Mouse (Mus musculus) forebrain, embryonic 11.5 days (tissue): Measurements from ENCODE around the gene Furin. TPM values are rescaled to one million over a fixed set of nuclear protein-coding genes. Genes with fewer than 3 reads are reported as not detected.

ENCODE experiments used
- ATAC-seq: fragments of 200-750 bp; cut with Nextera tagmentation; replicated peaks from 2 replicates; pipeline ENCODE4 v1.8.0; 2017; ENCODE audit warnings: moderate TSS enrichment; ENCODE audit not compliant: low FRiP score
- DNase-seq: peaks from one replicate; pipeline ENCODE4 v3.0.0-alpha.2; 2017; ENCODE audit warnings: low spot score
- H3K27ac ChIP-seq: fragments of 300-500 bp; sonication (generic); 2 replicates; pipeline ENCODE4 v1.5.1; 2014; ENCODE audit warnings: low read depth, low read length
- H3K27me3 ChIP-seq: fragments of 300-500 bp; sonication (generic); 2 replicates; pipeline ENCODE4 v1.6.1; 2014; ENCODE audit warnings: mild to moderate bottlenecking, low read length, mixed read lengths; ENCODE audit not compliant: control insufficient read depth, insufficient read depth
- H3K36me3 ChIP-seq: fragments of 300-500 bp; sonication (generic); 2 replicates; pipeline ENCODE4 v1.6.1; 2014; ENCODE audit warnings: mild to moderate bottlenecking, low read length, moderate library complexity, mixed read lengths; ENCODE audit not compliant: control insufficient read depth, insufficient read depth
- H3K4me1 ChIP-seq: fragments of 300-500 bp; sonication (generic); replicated peaks from 2 replicates; pipeline ENCODE4 v1.6.1; 2014; ENCODE audit warnings: low read length, mixed read lengths; ENCODE audit not compliant: control insufficient read depth, insufficient read depth
- H3K4me2 ChIP-seq: fragments of 300-500 bp; sonication (generic); 2 replicates; pipeline ENCODE4 v1.6.1; 2014; ENCODE audit warnings: low read depth, mild to moderate bottlenecking, low read length, moderate library complexity, mixed read lengths; ENCODE audit not compliant: severe bottlenecking
- H3K4me3 ChIP-seq: fragments of 300-500 bp; sonication (generic); 2 replicates; pipeline ENCODE4 v1.5.1; 2014; ENCODE audit warnings: low read depth, low read length
- H3K9ac ChIP-seq: fragments of 300-500 bp; sonication (generic); 2 replicates; pipeline ENCODE4 v1.6.1; 2014; ENCODE audit warnings: low read length
- H3K9me3 ChIP-seq: fragments of 300-500 bp; sonication (generic); 2 replicates; pipeline ENCODE4 v1.6.1; 2016; ENCODE audit warnings: low read length, mixed read lengths; ENCODE audit not compliant: control insufficient read depth
- WGBS: fragments of 180-500 bp; shearing (Covaris S2); extraction: QIAGEN DNeasy Blood & Tissue Kit; methylation state at CpG from one replicate; pipeline ENCODE4 v1.1.7; 2014; 5-methylcytosine and 5-hydroxymethylcytosine counted together
- polyA plus RNA-seq: library from polyadenylated mRNA; unstranded; fragments of >200 nt; fragmentation: Nextera tagmentation; extraction: Ambion mirVana; gene quantifications from 2 replicates; pipeline ENCODE4 v1.2.1, GENCODE M21; 2014

Furin gene
- polyA plus RNA-seq, 1 experiment from 2014 or later, result 6.0 TPM

- 94% methylated on average over 8 of the region's 8 CpGs for WGBS
- no peak for ATAC-seq
Measured at GRCm38 (mm10) chr7:80447336-80447735, 42.1 kb upstream of the Furin start.

GRCm38 (mm10) chr7:80446221-80446878 lies 41.1 kb upstream of the Furin start:
- DNase-seq (no peak), ATAC-seq (no peak)
- H3K4me1 ChIP-seq, result peaks cover 3% of the 10 kb centered on the region; the same call in 1 of the 2 replicates
- no peak overlapping the region for H3K9ac ChIP-seq
- H3K4me3 ChIP-seq, result no peak overlapping the region
- no peaks in the 10 kb centered on the region for H3K36me3 ChIP-seq
- no peak overlapping the region for H3K4me2 ChIP-seq
- no peaks in the 10 kb centered on the region for H3K27me3 ChIP-seq
- 81% methylated on average over 7 of the region's 7 CpGs for WGBS
- H3K27ac ChIP-seq, result no peak overlapping the region
- H3K9me3 ChIP-seq, result no peaks in the 10 kb centered on the region

More at GRCm38 (mm10) chr7:80447336-80447735, 42.1 kb upstream of the Furin start:
- H3K4me2 ChIP-seq, result no peak overlapping the region
- H3K9me3 ChIP-seq, result no peaks in the 10 kb centered on the region
- no peaks in the 10 kb centered on the region for H3K27me3 ChIP-seq
- no peak overlapping the region for H3K4me3 ChIP-seq
- no peak overlapping the region for H3K27ac ChIP-seq
- H3K9ac ChIP-seq, result no peak overlapping the region
- no peaks in the 10 kb centered on the region for H3K36me3 ChIP-seq
- peaks cover 1% of the 10 kb centered on the region; the same call in 1 of the 2 replicates for H3K4me1 ChIP-seq
- no peak for DNase-seq

- Histone ChIP-seq H3K4me1 (peaks cover 3% of the 10 kb centered on the region; the same call in 1 of the 2 replicates), H3K4me3 (no peak overlapping the region), H3K27me3 (no peaks in the 10 kb centered on the region), H3K36me3 (no peaks in the 10 kb centered on the region), H3K27ac (no peak overlapping the region), H3K9me3 (no peaks in the 10 kb centered on the region), H3K9ac (no peak overlapping the region), H3K4me2 (no peak overlapping the region)
- no peak for DNase-seq
- 52% methylated on average over 6 of the region's 6 CpGs for WGBS
- ATAC-seq, result no peak
Measured at GRCm38 (mm10) chr7:80445492-80445891, 40.3 kb upstream of the Furin start.

GRCm38 (mm10) chr7:80444401-80445249 lies 39.4 kb upstream of the Furin start:
- DNase-seq (no peak), ATAC-seq (no peak)
- H3K4me2 ChIP-seq, result no peak overlapping the region
- H3K36me3 ChIP-seq, result no peaks in the 10 kb centered on the region
- H3K9ac ChIP-seq, result no peak overlapping the region
- peaks cover 3% of the 10 kb centered on the region; the same call in 1 of the 2 replicates for H3K4me1 ChIP-seq
- WGBS, result 77% methylated on average over 17 of the region's 17 CpGs
- H3K27me3 ChIP-seq, result no peaks in the 10 kb centered on the region
- H3K4me3 ChIP-seq, result no peak overlapping the region
- no peaks in the 10 kb centered on the region for H3K9me3 ChIP-seq
- H3K27ac ChIP-seq, result no peak overlapping the region

- no peaks in the 10 kb centered on the region for H3K36me3 ChIP-seq
- no peak for ATAC-seq
- H3K9ac ChIP-seq, result no peak overlapping the region
- H3K27me3 ChIP-seq, result no peaks in the 10 kb centered on the region
- no peak overlapping the region for H3K4me3 ChIP-seq
- H3K4me1 ChIP-seq, result peaks cover 3% of the 10 kb centered on the region; the same call in 1 of the 2 replicates
- H3K9me3 ChIP-seq, result no peaks in the 10 kb centered on the region
- DNase-seq, result no peak
- no peak overlapping the region for H3K4me2 ChIP-seq
- no peak overlapping the region for H3K27ac ChIP-seq
- 79% methylated on average over 3 of the region's 3 CpGs for WGBS
Measured at GRCm38 (mm10) chr7:80443124-80443523, 37.9 kb upstream of the Furin start.

- Histone ChIP-seq H3K9ac (no peak overlapping the region), H3K9me3 (no peaks in the 10 kb centered on the region), H3K4me2 (no peak overlapping the region), H3K27me3 (no peaks in the 10 kb centered on the region), H3K27ac (no peak overlapping the region), H3K36me3 (no peaks in the 10 kb centered on the region), H3K4me3 (no peak overlapping the region), H3K4me1 (peaks cover 3% of the 10 kb centered on the region; the same call in 1 of the 2 replicates)
- no peak for ATAC-seq
- 64% methylated on average over 11 of the region's 11 CpGs for WGBS
- no peak for DNase-seq
Measured at GRCm38 (mm10) chr7:80441986-80442904, 37.0 kb upstream of the Furin start.

GRCm38 (mm10) chr7:80440685-80441084 lies 35.4 kb upstream of the Furin start:
- ATAC-seq (no peak), DNase-seq (no peak)
- no peak overlapping the region for H3K27ac ChIP-seq
- no peak overlapping the region for H3K4me2 ChIP-seq
- H3K9ac ChIP-seq, result no peak overlapping the region
- no peaks in the 10 kb centered on the region for H3K9me3 ChIP-seq
- H3K4me3 ChIP-seq, result no peak overlapping the region
- peaks cover 3% of the 10 kb centered on the region; the same call in 1 of the 2 replicates for H3K4me1 ChIP-seq
- H3K27me3 ChIP-seq, result no peaks in the 10 kb centered on the region
- no peaks in the 10 kb centered on the region for H3K36me3 ChIP-seq
- WGBS, result 68% methylated on average over 4 of the region's 4 CpGs
